Mouse (Mus musculus) testis, postnatal 10 days (tissue): ENCODE results near the gene Tsg101.

Experiments
- DNase-seq: peaks from one replicate; pipeline ENCODE4 v3.0.0; 2021; ENCODE audit warnings: low spot score

Gene Tsg101

DNA sequence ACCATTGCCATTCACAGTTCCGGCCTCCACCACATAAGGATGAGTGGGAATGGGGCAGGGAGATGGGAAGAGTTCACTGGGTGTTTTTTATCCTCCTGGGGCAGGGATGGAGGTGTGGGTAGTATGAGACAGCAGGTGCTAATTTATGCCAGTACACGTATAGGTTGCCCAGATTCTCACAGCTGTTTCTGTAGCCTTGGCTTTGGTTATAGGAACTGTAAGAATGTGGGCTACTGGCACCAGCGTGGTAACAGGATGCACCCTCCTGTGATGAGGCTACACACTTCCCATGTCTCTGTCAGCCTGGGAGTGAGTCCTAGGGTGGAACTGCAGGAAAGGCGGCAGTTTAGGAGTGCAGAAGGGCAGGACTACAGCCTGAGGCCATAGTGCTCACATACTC lies 42.9 kb downstream of the Tsg101 start:
- DNase-seq, result no peak

DNA sequence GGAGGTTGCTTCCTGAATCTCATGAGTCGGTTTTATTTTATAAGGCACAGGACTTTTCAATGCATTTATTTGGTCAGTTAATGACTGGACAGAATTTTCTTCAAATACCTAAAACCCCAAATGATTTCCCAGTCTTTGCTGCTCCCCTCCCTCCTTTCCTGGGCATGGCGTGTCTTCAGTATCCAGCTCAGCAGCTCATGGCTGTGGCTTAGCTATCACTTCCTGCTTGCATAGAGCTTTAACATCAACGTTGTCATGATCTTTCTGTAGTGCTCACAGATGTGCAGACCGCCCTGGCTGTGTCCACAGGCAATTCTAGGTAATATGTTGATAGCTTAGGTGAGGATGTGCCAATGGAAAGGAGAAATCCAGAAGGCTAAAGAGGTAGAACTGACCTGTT lies 47.8 kb downstream of the Tsg101 start:
- DNase-seq, result no peak

DNA sequence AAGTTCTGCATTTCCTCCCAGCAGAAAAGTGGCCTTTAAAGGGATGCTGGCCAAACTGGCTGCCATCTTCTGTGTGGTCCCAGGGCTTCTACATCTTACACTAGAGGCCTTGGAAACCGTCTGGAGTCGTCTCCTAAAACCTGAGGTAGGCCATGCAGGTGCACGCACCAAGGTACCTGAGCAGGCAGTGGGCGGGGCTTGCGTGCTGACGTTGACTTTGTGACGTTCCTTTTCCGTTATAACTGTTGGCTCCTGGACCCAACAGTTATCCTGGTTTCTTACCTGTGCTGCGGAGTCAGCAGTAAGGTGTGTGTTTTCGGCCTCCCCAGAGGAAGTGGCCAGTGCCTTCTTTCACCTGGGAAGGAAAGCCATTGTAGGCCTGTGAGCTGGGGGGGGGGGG lies 58.8 kb downstream of the Tsg101 start, which contains the start of gene Ldhc:
Ldhc (plus strand) TSS at position 208 of the 400 bp plus-strand sequence.
- DNase-seq, result no peak

GRCm38 (mm10) chr7:46859031-46859430 lies 60.7 kb downstream of the Tsg101 start:
- DNase-seq, result no peak

- DNase-seq, result no peak
Observed at GRCm38 (mm10) chr7:46857436-46857835, 62.3 kb downstream of the Tsg101 start.

DNA sequence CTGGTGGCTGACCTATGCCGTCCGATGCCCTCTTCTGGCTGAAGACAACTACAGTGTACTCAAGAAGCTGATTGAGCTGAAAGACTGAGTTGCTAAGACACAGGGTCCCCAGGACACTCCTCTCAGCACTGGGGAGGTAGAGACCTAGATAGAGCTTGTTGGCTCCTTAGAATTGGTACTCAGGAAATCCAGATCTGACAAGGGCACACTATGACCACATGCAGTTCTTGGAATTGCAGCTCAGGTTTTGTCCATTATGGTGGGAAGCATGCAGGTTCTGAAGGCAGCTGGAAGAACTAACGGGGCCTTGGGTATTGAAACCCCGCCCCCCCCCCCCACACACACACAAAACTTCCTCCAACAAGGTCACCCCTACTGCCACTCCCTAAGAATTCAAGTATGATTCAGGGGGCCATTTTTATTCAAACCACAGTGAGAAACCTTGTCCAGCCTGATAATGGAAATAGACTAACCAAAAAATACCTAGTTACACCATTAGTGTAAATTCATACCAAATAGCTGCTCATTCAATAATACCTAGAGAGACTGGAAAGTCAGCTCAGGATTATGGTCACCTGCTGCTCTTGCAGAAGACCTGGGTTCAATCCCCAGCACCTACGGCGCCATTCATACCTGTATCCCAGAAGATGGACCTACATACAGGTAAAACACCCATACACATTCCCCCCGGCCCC lies 63.8 kb downstream of the Tsg101 start:
- no peak for DNase-seq

DNA sequence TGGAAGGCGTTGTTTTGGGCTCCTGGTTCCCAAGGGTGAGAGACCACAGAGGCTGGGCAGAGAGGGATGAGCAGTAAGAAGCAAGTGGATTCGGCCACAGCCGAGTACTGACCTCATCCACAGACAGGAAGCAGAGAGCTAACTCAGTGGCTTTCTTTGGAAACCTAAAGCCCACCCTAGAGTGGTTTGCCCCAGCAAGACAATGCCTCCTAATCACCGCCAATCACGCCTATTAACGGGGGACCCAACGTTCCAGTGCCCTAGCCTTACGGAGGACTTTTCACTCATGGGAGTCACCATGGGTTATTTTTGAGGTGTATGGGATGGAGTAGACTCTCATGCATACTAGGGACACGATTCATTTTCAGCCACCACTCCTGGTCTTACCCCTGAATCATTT lies 66.4 kb downstream of the Tsg101 start:
- no peak for DNase-seq

DNA sequence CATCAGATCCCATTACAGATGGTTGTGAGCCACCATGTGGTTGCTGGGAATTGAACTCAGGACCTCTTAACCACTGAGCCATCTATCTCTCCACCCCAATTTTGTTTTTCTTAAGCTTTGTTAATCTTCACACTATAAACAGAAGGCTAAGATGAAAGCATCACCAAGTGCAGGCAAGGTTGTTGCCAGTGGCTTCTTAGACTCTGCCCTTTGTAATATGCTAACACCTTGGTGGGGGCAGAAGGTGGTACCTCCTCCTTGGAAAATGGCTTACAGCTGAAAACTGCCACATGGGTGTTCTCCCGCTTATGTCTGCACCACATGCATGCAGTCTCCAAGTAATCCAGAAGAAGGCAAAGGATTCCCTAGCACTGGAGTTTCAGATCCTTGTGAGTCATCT lies 67.1 kb downstream of the Tsg101 start:
- DNase-seq, result no peak

- no peak for DNase-seq
Observed at GRCm38 (mm10) chr7:46851026-46851425, 68.7 kb downstream of the Tsg101 start.

DNA sequence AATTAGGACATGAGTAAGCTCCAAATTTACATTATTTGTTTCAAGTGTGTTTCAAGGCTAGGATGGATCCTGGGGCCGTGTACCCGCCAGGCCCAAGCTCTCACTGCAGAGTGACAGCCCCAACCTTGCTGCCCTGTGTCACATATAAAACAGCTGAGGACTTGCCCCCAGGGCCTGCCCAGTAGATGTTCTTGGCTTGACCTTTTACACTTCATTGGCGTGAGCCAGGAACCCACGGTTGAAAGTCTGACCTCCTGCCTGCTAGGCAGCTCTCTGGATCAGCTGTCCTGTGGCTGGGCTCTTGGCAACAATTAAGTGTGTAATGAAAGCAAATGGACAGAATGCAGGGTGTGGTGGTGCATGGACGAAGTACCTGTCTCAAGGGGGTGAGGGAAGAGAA lies 70.5 kb downstream of the Tsg101 start:
- no peak for DNase-seq

- DNase-seq, result peak; percentile 60
Observed at GRCm38 (mm10) chr7:46846486-46847244, 73.1 kb downstream of the Tsg101 start.

DNA sequence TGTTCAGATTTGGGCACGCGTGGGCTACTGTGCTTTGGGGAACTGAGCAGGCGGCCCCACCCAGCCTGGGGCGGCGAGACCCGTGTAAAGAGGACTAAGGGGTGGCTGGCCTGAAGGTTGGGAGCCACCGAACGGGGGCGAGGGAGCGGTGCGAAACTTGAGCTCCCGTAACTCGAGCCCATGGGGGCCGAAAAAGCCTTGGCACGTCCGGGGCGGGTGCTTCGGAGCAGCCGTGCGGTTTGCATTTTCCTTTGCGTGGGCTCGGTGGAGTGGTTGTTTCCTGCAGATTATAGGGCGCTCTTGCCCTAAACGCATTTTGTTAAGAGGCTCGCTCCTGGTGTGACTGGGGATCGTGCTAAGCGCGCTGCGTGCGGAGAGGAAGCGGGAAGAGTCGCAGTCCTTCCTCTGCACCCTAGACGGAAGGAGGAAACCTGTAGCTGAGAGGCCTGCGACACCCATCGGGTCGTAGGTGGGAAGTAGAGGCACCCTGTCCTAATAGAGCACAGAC lies 73.7 kb downstream of the Tsg101 start:
- no peak for DNase-seq

DNA sequence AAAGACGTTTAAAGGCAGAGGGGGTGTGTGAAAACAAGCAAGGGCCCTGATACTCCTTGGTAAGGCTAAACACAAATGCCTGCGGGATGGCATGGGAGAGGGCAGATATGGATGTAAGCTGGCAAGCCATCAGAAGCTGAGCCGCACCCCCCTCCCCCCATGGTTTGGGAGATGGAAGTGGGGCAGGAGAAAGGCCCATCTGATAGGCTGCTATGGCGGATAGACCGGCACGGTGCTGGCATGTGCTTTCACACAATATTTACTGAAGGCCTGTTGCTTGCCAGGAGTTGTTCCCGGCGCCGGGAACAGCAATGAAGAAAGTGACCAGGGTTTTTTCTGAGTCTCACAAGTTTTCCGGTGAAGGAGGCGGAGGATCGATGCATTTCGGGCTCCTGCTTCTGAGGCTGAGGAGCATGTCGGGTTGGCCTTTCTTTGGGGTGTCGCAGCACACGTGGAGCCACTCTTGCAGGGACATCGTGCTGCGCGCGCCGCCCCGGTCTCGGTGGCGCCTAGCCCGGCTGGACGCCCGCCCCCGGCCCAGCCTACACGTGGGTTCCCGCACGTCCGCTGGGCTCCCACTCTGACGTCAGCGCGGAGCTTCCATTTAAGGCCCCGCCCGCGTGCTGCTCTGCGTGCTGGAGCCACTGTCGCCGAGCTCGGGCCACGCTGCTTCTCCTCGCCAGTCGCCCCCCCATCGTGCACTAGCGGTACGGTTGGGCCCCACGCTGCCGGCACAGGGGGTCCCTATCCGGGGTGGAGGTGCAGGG lies 74.4 kb downstream of the Tsg101 start:
- DNase-seq, result peak; percentile 94

- DNase-seq, result no peak
Observed at GRCm38 (mm10) chr7:46843576-46843975, 76.2 kb downstream of the Tsg101 start.

- no peak for DNase-seq
Observed at GRCm38 (mm10) chr7:46842278-46842677, 77.5 kb downstream of the Tsg101 start.

- DNase-seq, result no peak
Observed at GRCm38 (mm10) chr7:46840787-46841525, 78.8 kb downstream of the Tsg101 start, which contains the start of gene Ldha. Gene Ldha, plus strand, starts transcription at chr7:46841475.

- DNase-seq, result no peak
Observed at GRCm38 (mm10) chr7:46840326-46840725, 79.4 kb downstream of the Tsg101 start.

DNA sequence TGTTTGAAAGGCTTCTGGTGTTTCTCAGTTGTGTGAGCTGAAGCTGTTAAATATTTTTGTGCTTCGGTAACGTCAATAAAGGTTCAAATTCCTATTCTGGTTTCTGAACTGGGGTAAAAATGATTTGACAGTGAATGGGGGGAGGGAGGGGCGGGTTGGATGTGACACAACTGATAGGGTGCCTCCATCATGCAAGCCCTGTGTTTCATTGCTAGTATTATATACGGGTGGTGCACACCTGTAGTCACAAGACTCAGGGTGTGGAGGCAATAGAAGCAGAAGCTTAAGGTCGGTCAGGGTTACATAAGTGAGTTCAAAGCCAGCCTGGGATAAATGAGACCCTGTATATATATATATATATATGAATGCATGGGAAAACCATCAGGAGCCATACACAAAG lies 79.9 kb downstream of the Tsg101 start:
- no peak for DNase-seq

DNA sequence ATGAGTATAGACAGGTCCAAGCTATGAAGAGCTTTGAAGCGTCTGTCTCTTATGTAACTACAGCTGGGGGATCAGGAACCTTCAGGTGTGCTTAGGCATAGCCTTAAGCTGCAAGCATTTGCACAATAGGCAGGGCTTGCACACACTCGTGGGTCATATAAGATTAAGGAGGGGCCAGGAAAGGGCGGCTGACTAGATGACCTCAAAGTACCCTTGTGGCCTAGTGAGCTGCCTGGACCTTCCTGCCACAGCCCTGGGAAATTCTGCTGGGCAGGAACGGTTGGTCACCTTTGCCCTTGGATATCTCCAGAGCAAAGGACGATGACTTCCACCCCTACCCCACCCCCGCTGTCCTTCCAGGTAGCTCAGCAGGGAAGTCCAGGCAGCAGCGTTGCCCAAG lies 80.3 kb downstream of the Tsg101 start:
- no peak for DNase-seq
